Mouse (Mus musculus) bone marrow, adult 2 months (tissue): ENCODE measurements around the gene Oprl1.

Source experiments
- CTCF ChIP-seq: fragments of 200-500 bp; IDR thresholded peaks from 2 replicates; pipeline ENCODE4 v1.5.1; 2011; ENCODE audit warnings: low read length, control low read depth; ENCODE audit not compliant: control insufficient read depth, insufficient read depth
- POLR2A ChIP-seq: fragments of 200-500 bp; IDR thresholded peaks from 2 replicates; pipeline ENCODE4 v1.6.1; 2011; ENCODE audit warnings: low read depth, mild to moderate bottlenecking, control low read depth, low read length, borderline replicate concordance; ENCODE audit not compliant: control insufficient read depth

DNA sequence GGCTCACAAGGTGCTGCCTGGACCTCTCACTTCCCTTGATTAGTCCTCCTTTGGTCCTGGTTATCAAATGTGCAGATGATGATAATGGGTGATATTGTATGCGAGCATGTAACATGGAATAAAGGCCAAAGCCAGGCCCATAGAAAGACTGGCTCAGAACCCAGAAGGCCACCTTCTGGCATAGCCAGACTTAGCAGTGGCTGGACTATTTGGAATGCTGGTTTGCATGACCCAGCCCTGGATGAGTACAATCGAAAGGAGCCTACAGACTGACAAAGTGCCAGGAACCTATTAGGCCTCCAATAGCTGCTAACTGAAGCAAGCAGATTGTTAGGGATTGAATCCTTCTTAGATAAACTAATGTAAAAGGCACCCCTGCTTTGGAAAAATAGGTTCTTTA lies 54.6 kb downstream of the Oprl1 start:
- no peak for TF ChIP-seq CTCF
- no peak for TF ChIP-seq POLR2A
